Mouse (Mus musculus) heart, postnatal 0 days (tissue): ENCODE measurements around the gene Fam71e2. TPM values are rescaled to one million over a fixed set of nuclear protein-coding genes. Genes with fewer than 3 reads are reported as not detected.
A peak's percentile ranks its signal among the peaks of the same experiment; 100 is the strongest.

Source experiments
- ATAC-seq: fragments of 200-750 bp; cut with Nextera tagmentation; 2 replicates; pipeline ENCODE4 v1.8.0; 2017; ENCODE audit warnings: low read depth, moderate number of reproducible peaks, moderate library complexity; ENCODE audit not compliant: insufficient read depth
- DNase-seq: peaks from one replicate; pipeline ENCODE4 v3.0.0-alpha.2; 2016; ENCODE audit warnings: low spot score
- H3K27ac ChIP-seq: fragments of 300-500 bp; sonication (generic); 2 replicates; pipeline ENCODE4 v1.5.1; 2014; ENCODE audit warnings: low read depth, mild to moderate bottlenecking
- H3K27me3 ChIP-seq: fragments of 300-500 bp; sonication (generic); 2 replicates; pipeline ENCODE4 v1.6.1; 2014; ENCODE audit warnings: low read length, mixed read lengths; ENCODE audit not compliant: control insufficient read depth, insufficient read depth
- H3K36me3 ChIP-seq: fragments of 300-500 bp; sonication (generic); replicated peaks from 2 replicates; pipeline ENCODE4 v1.6.1; 2014; ENCODE audit warnings: low read length, mixed read lengths; ENCODE audit not compliant: control insufficient read depth, insufficient read depth
- H3K4me1 ChIP-seq: fragments of 300-500 bp; sonication (generic); 2 replicates; pipeline ENCODE4 v1.6.1; 2014; ENCODE audit warnings: antibody characterized with exemption; ENCODE audit not compliant: control insufficient read depth, insufficient read depth
- H3K4me2 ChIP-seq: fragments of 300-500 bp; sonication (generic); 2 replicates; pipeline ENCODE4 v1.6.1; 2014; ENCODE audit warnings: low read depth, mild to moderate bottlenecking, low read length, moderate library complexity
- H3K4me3 ChIP-seq: fragments of 300-500 bp; sonication (generic); 2 replicates; pipeline ENCODE4 v1.5.1; 2014; ENCODE audit warnings: low read depth, low read length
- H3K9ac ChIP-seq: fragments of 300-500 bp; sonication (generic); replicated peaks from 2 replicates; pipeline ENCODE4 v1.6.1; 2014; ENCODE audit warnings: low read depth, low read length, mixed read lengths
- H3K9me3 ChIP-seq: fragments of 300-500 bp; sonication (generic); replicated peaks from 2 replicates; pipeline ENCODE4 v1.6.1; 2016; ENCODE audit warnings: low read length; ENCODE audit not compliant: control insufficient read depth
- CTCF ChIP-seq: IDR thresholded peaks from 2 replicates; pipeline ENCODE4 v1.5.1; 2016; ENCODE audit warnings: antibody characterized with exemption, control low read depth, low read depth
- EP300 ChIP-seq: IDR thresholded peaks from 2 replicates; pipeline ENCODE4 v1.6.1; 2016; ENCODE audit warnings: antibody characterized with exemption, low read depth
- WGBS: fragments of 180-500 bp; shearing (Covaris S2); extraction: QIAGEN DNeasy Blood & Tissue Kit; methylation state at CpG from one replicate; pipeline ENCODE4 v1.1.7; 2014; 5-methylcytosine and 5-hydroxymethylcytosine counted together
- polyA plus RNA-seq: library from polyadenylated mRNA; unstranded; fragments of >200 nt; fragmentation: Nextera tagmentation; extraction: Ambion mirVana; gene quantifications from 2 replicates; pipeline ENCODE4 v1.2.1, GENCODE M21; 2015
- total RNA-seq: library from RNA; depleted of rRNA; stranded (reverse); fragments of >200 nt; gene quantifications from 2 replicates; pipeline ENCODE4 v1.2.3, GENCODE M21; 2014; ENCODE audit warnings: low replicate concordance

Gene Fam71e2
- total and polyA plus RNA-seq, 2 experiments from 2014 or later: not detected

DNA sequence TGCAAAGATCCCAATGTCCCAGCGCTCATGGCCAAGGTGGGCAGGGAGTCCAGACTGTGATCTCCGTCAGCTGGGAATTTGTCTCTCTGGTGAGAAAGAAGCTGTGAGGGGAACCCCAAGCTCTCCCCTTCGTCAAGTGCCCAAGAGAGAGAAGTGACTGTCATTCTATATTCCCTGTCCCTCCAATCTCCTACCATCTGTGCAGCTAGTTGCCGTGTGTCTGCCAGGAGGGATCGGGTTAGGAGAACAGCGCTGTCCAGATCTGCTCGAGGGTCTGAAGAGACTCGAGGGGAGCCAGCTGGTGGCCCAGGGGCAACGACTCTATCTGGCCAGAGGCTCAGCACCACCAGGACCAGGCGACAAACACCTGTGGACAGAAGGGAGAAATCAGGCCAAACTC, 5.0 kb upstream of the Fam71e2 start:
- Histone ChIP-seq H3K4me1 (no peaks in the 10 kb centered on the region), H3K4me3 (no peak overlapping the region), H3K27ac (no peak overlapping the region), H3K27me3 (peaks cover 61% of the 10 kb centered on the region), H3K9me3 (no peaks in the 10 kb centered on the region; the same call in 1 of the 2 replicates), H3K9ac (no peak overlapping the region), H3K36me3 (no peaks in the 10 kb centered on the region), H3K4me2 (no peak overlapping the region)
- no peak for ATAC-seq
- no peak for DNase-seq
- 35% methylated on average over 10 of the region's 10 CpGs for WGBS
- TF ChIP-seq CTCF: no peak
- TF ChIP-seq EP300: no peak

DNA sequence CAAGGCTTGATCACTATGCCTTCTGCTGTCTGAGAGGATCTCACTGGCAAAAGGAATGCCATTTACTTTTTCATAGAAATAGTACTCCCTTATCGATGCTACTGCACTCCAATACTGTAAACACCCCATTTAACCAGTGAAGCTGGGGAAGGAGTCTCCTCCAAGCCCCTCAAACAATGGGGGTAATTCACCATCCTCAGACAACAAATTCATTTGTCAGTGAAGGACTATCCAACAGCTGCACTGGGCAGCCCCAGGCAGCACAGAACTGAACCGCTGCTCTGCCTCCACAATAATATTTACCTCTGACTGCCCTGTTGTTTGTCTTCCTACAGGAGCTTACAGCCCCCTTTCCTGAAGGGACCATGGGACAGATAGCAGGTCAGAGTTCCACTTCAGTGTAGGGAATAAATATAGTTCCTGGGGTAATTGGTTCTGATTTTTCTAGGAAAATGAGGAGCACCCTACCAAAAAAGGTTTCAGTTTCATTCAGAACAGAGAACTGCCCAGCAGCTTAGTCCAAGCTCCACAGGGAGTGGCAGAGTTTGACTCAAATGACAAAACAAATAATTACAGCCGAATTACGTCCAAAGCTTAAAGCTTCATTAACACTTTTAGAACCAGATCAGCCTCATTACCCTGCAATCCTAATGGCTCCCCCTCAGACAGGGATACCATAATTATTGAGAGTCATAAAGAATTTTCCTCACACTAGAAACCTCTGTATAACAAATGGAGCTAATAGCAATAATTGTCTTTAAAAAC, 6.0 kb downstream of the Fam71e2 start:
- Histone ChIP-seq H3K36me3 (no peaks in the 10 kb centered on the region), H3K27ac (no peak overlapping the region), H3K4me1 (no peaks in the 10 kb centered on the region), H3K4me3 (no peak overlapping the region), H3K9ac (no peak overlapping the region), H3K4me2 (no peak overlapping the region), H3K9me3 (no peaks in the 10 kb centered on the region), H3K27me3 (0 out of 2 replicates have a peak, but pooled peaks cover 4% of the 10 kb centered on the region)
- TF ChIP-seq EP300 (no peak), CTCF (no peak)
- 28% methylated on average over 4 of the region's 4 CpGs for WGBS
- DNase-seq: no peak
- no peak for ATAC-seq

GRCm38 (mm10) chr7:4759670-4760069, 11.4 kb downstream of the Fam71e2 start:
- H3K9ac ChIP-seq: no peak overlapping the region
- H3K36me3 ChIP-seq: no peaks in the 10 kb centered on the region
- ATAC-seq (no peak), DNase-seq (no peak)
- H3K9me3 ChIP-seq: no peaks in the 10 kb centered on the region
- H3K4me2 ChIP-seq: no peak overlapping the region
- 43% methylated on average over 1 of the region's 1 CpGs for WGBS
- H3K4me1 ChIP-seq: no peaks in the 10 kb centered on the region
- no peaks in the 10 kb centered on the region for H3K27me3 ChIP-seq
- TF ChIP-seq CTCF: no peak
- TF ChIP-seq EP300: no peak
- no peak overlapping the region for H3K27ac ChIP-seq
- no peak overlapping the region for H3K4me3 ChIP-seq

DNA sequence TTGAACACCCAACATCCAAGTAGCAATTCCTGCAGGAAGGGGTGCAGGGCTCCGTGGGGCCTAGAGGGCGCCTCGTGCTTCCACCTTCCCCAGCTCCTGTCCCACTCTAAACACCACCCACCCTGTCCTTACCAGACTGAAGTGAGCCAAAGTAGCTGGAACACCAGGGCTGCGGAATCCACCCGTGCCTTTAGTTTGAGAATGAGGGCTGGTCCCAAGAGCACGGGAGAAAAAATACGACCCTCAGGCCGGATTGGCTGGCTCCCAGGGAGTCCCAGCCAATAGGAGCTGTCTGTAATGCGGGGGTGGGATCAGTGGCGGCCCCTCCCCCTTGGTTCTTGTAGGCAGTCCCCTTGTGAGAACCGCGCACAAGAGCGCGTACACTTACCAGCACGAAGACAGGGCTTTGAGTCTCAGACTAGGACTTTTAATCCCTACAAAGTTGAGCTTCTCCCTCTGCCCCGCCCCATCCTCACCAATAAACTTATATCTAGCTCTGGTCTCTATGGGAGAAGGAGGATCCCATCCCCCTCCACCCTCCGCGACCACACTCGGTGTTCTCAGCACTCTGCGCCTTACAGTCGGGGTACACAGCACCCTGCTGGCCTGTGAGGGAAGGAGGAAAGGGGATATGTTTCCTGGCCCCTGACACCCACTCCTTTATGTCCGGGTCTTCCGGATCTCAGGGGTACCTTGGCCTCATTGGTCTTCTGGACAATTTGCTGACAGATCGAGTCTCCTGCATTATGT, 18.1 kb downstream of the Fam71e2 start, which contains the start of gene Cox6b2:
Gene Cox6b2, minus strand, starts transcription at position 274 of the 750 bp plus-strand sequence.
- DNase-seq: peak; percentile 73
- H3K27me3 ChIP-seq: no peaks in the 10 kb centered on the region
- peaks cover 13% of the 10 kb centered on the region for H3K4me1 ChIP-seq
- peak within 1 kb of the TSS; percentile 25; the same call in 1 of the 2 replicates for H3K9ac ChIP-seq
- peak within 1 kb of the TSS; percentile 58 for H3K4me2 ChIP-seq
- no peak within 1 kb of the TSS for H3K27ac ChIP-seq
- no peaks in the 10 kb centered on the region for H3K36me3 ChIP-seq
- WGBS: 3% methylated on average over 24 of the region's 24 CpGs
- ATAC-seq: peak; percentile 86
- TF ChIP-seq EP300: no peak
- TF ChIP-seq CTCF: no peak
- H3K4me3 ChIP-seq: peak within 1 kb of the TSS; percentile 40
- H3K9me3 ChIP-seq: no peaks in the 10 kb centered on the region

- peak; percentile 21 for DNase-seq
- Histone ChIP-seq H3K27ac (no peak overlapping the region), H3K27me3 (no peaks in the 10 kb centered on the region), H3K4me3 (peak overlapping the region; percentile 40), H3K36me3 (0 out of 2 replicates have a peak, but pooled peaks cover 1% of the 10 kb centered on the region), H3K4me2 (peak overlapping the region; percentile 58), H3K9ac (peak overlapping the region; percentile 25; the same call in 1 of the 2 replicates), H3K9me3 (no peaks in the 10 kb centered on the region), H3K4me1 (peaks cover 13% of the 10 kb centered on the region)
- ATAC-seq: peak; percentile 75
- TF ChIP-seq EP300 (no peak), CTCF (no peak)
- WGBS: 2% methylated on average over 30 of the region's 30 CpGs
These were observed 18.9 kb downstream of the Fam71e2 start for GRCm38 (mm10) chr7:4751971-4752820.
